Mouse (Mus musculus) G1E-ER4 (cell line): ENCODE data around the gene Caly. TPM values are rescaled to one million over a fixed set of nuclear protein-coding genes. Genes with fewer than 3 reads are reported as not detected.

ENCODE experiments used
- GATA1 ChIP-seq: IDR thresholded peaks from one replicate; pipeline ENCODE4 v1.8.0; 2012; ENCODE audit warnings: low read length, inconsistent platforms
- polyA plus RNA-seq: library from polyadenylated mRNA; stranded (reverse); fragments of >175 nt; gene quantifications from 2 replicates; pipeline ENCODE4 v1.2.3, GENCODE M21; 2012

Caly gene
- polyA plus RNA-seq = not detected in 2 replicates

- TF ChIP-seq GATA1 = no peak
These were observed at the start of gene Caly for GRCm38 (mm10) chr7:140082242-140082678. Gene Caly, minus strand, starts transcription at chr7:140082548.

GRCm38 (mm10) chr7:140127911-140128310, 45.6 kb upstream of the Caly start:
- no peak for TF ChIP-seq GATA1

GRCm38 (mm10) chr7:140126934-140127333, 44.6 kb upstream of the Caly start:
- TF ChIP-seq GATA1 = no peak

- no peak for TF ChIP-seq GATA1
These were observed 43.6 kb upstream of the Caly start for GRCm38 (mm10) chr7:140126022-140126350.

GRCm38 (mm10) chr7:140125278-140126021, 43.1 kb upstream of the Caly start:
- TF ChIP-seq GATA1 = no peak

- TF ChIP-seq GATA1 = no peak
These were observed 42.0 kb upstream of the Caly start for GRCm38 (mm10) chr7:140124382-140124781.

- no peak for TF ChIP-seq GATA1
These were observed 40.4 kb upstream of the Caly start for GRCm38 (mm10) chr7:140122765-140123164.

- TF ChIP-seq GATA1 = no peak
These were observed 39.1 kb upstream of the Caly start for GRCm38 (mm10) chr7:140121338-140121910.

- no peak for TF ChIP-seq GATA1
These were observed 38.1 kb upstream of the Caly start for GRCm38 (mm10) chr7:140120484-140120883.

GRCm38 (mm10) chr7:140116329-140117054, 34.1 kb upstream of the Caly start, which contains the start of gene Echs1:
Gene Echs1, minus strand, starts transcription at chr7:140116476.
- TF ChIP-seq GATA1 = no peak

GRCm38 (mm10) chr7:140115583-140116328, 33.4 kb upstream of the Caly start, which contains the start of gene Paox:
Gene Paox, plus strand, starts transcription at chr7:140115799.
- no peak for TF ChIP-seq GATA1

GRCm38 (mm10) chr7:140111943-140112342, 29.6 kb upstream of the Caly start:
- no peak for TF ChIP-seq GATA1

- no peak for TF ChIP-seq GATA1
These were observed 21.7 kb upstream of the Caly start for GRCm38 (mm10) chr7:140104009-140104408.

- no peak for TF ChIP-seq GATA1
These were observed 19.9 kb upstream of the Caly start, which contains the start of gene Fuom for GRCm38 (mm10) chr7:140101993-140102860. Gene Fuom, minus strand, starts transcription at chr7:140102441.

- no peak for TF ChIP-seq GATA1
These were observed 19.1 kb upstream of the Caly start for GRCm38 (mm10) chr7:140101498-140101897.
